Mouse (Mus musculus): ENCODE measurements at regions not wholly inside any gene's neighbourhood (a gene's known extent, or its start where the extent isn't known, plus 50 kb on each side); places are given as distances from the start of the nearest gene placed in this dataset.
"Not testable (repeated sequence)": the region's sequence is repeated elsewhere in the genome, so short reads cannot be mapped to it uniquely, and the experiment has no call there.

DNA sequence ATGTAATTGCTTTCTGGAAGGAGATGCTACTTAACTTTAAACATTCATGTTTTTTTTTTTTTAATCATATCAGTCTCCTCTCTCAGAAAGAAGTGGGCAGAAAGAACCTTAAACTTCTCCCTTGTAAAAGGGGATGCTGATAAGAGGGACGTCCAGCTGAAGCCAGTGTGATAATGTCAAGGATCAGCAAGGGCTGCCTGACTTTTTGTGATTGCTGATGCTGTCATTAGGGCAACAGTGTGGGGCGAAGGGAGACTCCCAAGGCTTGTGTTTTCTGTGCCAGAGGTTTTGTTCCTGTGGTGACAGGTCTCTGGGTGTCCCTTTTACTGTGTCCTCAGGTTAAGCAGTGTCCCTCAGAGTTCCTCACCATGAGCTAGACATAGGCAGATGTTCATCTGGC lies 61.8 kb upstream of the Prkar2b start:
- Histone ChIP-seq H3K36me3 (ENCODE audit: control insufficient read depth, insufficient read depth, low read length) (no peaks in the 10 kb centered on the region), H3K4me3 (ENCODE audit: control insufficient read depth, low read depth, low read length) (no peak overlapping the region), H3K27ac (ENCODE audit: control insufficient read depth, insufficient read depth, low read depth, low read length) (0 out of 2 replicates have a peak overlapping the region, but pooled peaks have one; percentile 17), H3K27me3 (ENCODE audit: control insufficient read depth, insufficient read depth, low read length) (no peaks in the 10 kb centered on the region), H3K4me1 (ENCODE audit: control insufficient read depth, insufficient read depth, low read length) (peaks cover 2% of the 10 kb centered on the region; the same call in 1 of the 2 replicates)
- no peak for TF ChIP-seq POLR2A (IDR thresholded peaks at IDR 0.05; ENCODE audit: control insufficient read depth, low read depth, low read length)
- TF ChIP-seq CTCF (IDR thresholded peaks at IDR 0.05; ENCODE audit: control insufficient read depth, insufficient read depth, insufficient replicate concordance, low read depth, low read length) = no peak

DNA sequence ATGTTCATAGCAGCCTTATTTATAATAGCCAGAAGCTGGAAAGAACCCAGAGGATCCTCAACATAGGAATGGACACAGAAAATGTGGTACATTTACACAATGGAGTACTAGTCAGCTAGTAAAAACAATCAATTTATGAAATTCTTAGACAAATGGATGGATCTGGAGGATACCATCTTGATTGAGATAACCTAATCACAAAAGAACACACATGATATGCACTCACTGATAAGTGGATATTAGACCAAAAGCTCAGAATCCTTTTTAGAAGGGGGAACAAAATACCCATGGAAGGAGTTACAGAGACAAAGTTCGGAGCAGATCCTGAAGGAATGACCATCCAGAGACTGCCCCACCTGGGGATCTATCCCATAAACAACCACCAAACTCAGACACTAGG lies 60.9 kb upstream of the Prkar2b start:
- H3K4me1 ChIP-seq (ENCODE audit: control insufficient read depth, insufficient read depth, low read length); H3K27ac ChIP-seq (ENCODE audit: control insufficient read depth, insufficient read depth, low read depth, low read length); H3K4me3 ChIP-seq (ENCODE audit: control insufficient read depth, low read depth, low read length); H3K27me3 ChIP-seq (ENCODE audit: control insufficient read depth, insufficient read depth, low read length); H3K36me3 ChIP-seq (ENCODE audit: control insufficient read depth, insufficient read depth, low read length): not testable (repeated sequence)

DNA sequence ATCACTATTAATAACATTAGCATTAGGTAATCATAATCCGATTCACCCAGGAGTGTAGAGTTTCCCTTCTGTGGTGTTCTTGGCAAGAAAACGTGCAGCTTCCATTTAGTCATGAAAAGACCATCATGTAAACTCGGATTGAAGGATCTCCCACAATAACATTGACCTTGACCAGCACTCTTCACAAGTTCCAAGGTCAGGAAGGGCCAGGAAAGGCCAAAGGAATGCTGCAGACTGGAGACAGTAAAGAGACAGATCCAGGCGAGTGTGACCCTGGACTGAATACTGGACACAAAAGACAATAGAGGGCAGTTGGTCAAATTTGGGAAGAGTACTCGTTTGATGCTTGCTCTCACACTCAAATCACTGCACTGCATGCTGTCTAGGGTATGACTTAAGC lies 51.6 kb upstream of the Prkar2b start:
- Histone ChIP-seq H3K27me3 (ENCODE audit: control insufficient read depth, insufficient read depth, low read length) (no peaks in the 10 kb centered on the region), H3K27ac (ENCODE audit: control insufficient read depth, insufficient read depth, low read depth, low read length) (no peak overlapping the region), H3K36me3 (ENCODE audit: control insufficient read depth, insufficient read depth, low read length) (no peaks in the 10 kb centered on the region), H3K4me1 (ENCODE audit: control insufficient read depth, insufficient read depth, low read length) (no peaks in the 10 kb centered on the region), H3K4me3 (ENCODE audit: control insufficient read depth, low read depth, low read length) (no peak overlapping the region)
- TF ChIP-seq CTCF (IDR thresholded peaks at IDR 0.05; ENCODE audit: control insufficient read depth, insufficient read depth, insufficient replicate concordance, low read depth, low read length) (no peak), POLR2A (IDR thresholded peaks at IDR 0.05; ENCODE audit: control insufficient read depth, low read depth, low read length) (no peak)

DNA sequence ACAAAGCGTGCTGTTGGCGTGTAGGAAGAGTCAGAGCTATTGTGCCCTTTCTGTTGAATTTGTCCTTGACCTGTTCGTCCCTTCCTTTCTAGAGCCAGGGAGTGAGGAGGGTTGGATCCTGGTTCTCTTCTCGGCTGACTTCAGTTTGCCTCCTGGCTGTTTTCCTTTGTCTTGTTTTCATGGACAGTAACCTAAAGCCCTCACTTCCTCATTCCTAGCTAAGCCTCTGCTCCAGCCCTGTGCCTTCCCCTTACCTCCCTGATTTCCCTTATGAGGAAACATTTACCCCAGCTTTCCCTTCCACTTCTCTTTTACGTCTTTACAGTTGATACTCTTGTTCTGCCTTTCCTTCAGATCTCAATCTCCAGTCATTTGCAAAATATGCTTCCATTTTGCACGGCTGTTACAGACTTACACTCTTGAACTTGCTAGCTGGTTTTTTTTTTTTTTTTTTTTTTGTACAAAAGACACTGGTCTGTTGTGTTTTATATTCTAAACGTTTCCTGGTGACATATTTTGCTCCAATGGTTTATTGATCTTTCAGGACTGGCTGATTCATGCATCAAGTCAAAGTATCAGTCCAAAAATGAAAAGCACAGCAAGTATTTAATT lies 50.5 kb upstream of the Prkar2b start:
- TF ChIP-seq POLR2A (IDR thresholded peaks at IDR 0.05; ENCODE audit: control insufficient read depth, low read depth, low read length) (no peak), CTCF (IDR thresholded peaks at IDR 0.05; ENCODE audit: control insufficient read depth, insufficient read depth, insufficient replicate concordance, low read depth, low read length) (no peak)
- H3K4me3 ChIP-seq (ENCODE audit: control insufficient read depth, low read depth, low read length) = no peak overlapping the region
- H3K27me3 ChIP-seq (ENCODE audit: control insufficient read depth, insufficient read depth, low read length) = no peaks in the 10 kb centered on the region
- H3K27ac ChIP-seq (ENCODE audit: control insufficient read depth, insufficient read depth, low read depth, low read length) = no peak overlapping the region
- no peaks in the 10 kb centered on the region for H3K36me3 ChIP-seq (ENCODE audit: control insufficient read depth, insufficient read depth, low read length)
- no peaks in the 10 kb centered on the region for H3K4me1 ChIP-seq (ENCODE audit: control insufficient read depth, insufficient read depth, low read length)

DNA sequence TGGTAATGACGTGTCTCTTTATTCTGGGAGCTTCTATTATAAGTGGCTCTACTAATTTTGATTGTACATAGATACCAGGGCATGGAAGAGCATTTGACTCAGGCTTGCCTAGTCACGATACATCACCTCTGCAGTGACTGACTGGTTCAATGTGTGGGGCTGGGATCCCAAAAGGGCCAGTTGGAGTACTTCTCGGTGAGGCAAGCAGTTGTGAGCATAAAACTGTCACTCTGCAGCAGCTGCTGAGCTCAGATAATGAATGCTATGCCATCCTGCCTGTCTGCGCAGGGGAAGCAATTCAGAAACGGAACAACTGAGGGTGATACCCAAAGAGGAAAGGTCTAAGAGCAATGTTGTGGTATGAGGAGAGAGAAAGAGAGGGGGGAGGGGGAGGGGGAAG lies 49.8 kb upstream of the Prkar2b start:
- Histone ChIP-seq H3K27me3 (ENCODE audit: control insufficient read depth, insufficient read depth, low read length) (no peaks in the 10 kb centered on the region), H3K27ac (ENCODE audit: control insufficient read depth, insufficient read depth, low read depth, low read length) (no peak overlapping the region), H3K4me3 (ENCODE audit: control insufficient read depth, low read depth, low read length) (no peak overlapping the region), H3K36me3 (ENCODE audit: control insufficient read depth, insufficient read depth, low read length) (no peaks in the 10 kb centered on the region), H3K4me1 (ENCODE audit: control insufficient read depth, insufficient read depth, low read length) (no peaks in the 10 kb centered on the region)
- no peak for TF ChIP-seq POLR2A (IDR thresholded peaks at IDR 0.05; ENCODE audit: control insufficient read depth, low read depth, low read length)
- TF ChIP-seq CTCF (IDR thresholded peaks at IDR 0.05; ENCODE audit: control insufficient read depth, insufficient read depth, insufficient replicate concordance, low read depth, low read length) = no peak
